Mouse (Mus musculus): Measurements from ENCODE around the gene Fap. TPM values are rescaled to one million over a fixed set of nuclear protein-coding genes. Genes with fewer than 3 reads are reported as not detected.

Fap gene
- polyA plus RNA-seq, 1 experiment from 2014 or later = 0.56 TPM

- Histone ChIP-seq H3K27me3 (ENCODE audit: control insufficient read depth, insufficient read depth, low read length) (no peaks in the 10 kb centered on the region), H3K9me3 (replicated peaks; ENCODE audit: control insufficient read depth, low read length) (no peaks in the 10 kb centered on the region), H3K4me3 (ENCODE audit: low read depth, low read length) (no peak overlapping the region)
Observed at GRCm38 (mm10) chr2:62556349-62556748, 17.5 kb downstream of the Fap start.

GRCm38 (mm10) chr2:62549659-62550058 lies 24.2 kb downstream of the Fap start:
- Histone ChIP-seq H3K4me1 (ENCODE audit: control insufficient read depth, insufficient read depth, low read length) (no peaks in the 10 kb centered on the region), H3K9me3 (replicated peaks; ENCODE audit: control insufficient read depth, low read length) (no peaks in the 10 kb centered on the region), H3K27ac (ENCODE audit: low read depth, low read length) (no peak overlapping the region), H3K4me3 (ENCODE audit: low read depth, low read length) (no peak overlapping the region), H3K9ac (ENCODE audit: low read depth, low read length) (no peak overlapping the region), H3K27me3 (ENCODE audit: control insufficient read depth, insufficient read depth, low read length) (no peaks in the 10 kb centered on the region), H3K4me2 (no peak overlapping the region), H3K36me3 (ENCODE audit: control insufficient read depth, insufficient read depth, low read length) (no peaks in the 10 kb centered on the region)
- 76% methylated on average over 3 of the region's 3 CpGs for WGBS (ENCODE audit: insufficient replicate concordance)
- ATAC-seq (replicated peaks; ENCODE audit: insufficient number of reproducible peaks, low FRiP score, low TSS enrichment) = no peak

More at GRCm38 (mm10) chr2:62556349-62556748, 17.5 kb downstream of the Fap start:
- WGBS (ENCODE audit: insufficient replicate concordance) = 91% methylated on average over 9 of the region's 9 CpGs
- Histone ChIP-seq H3K9ac (ENCODE audit: low read depth, low read length) (no peak overlapping the region), H3K27ac (ENCODE audit: low read depth, low read length) (no peak overlapping the region), H3K36me3 (ENCODE audit: control insufficient read depth, insufficient read depth, low read length) (no peaks in the 10 kb centered on the region), H3K4me1 (ENCODE audit: control insufficient read depth, insufficient read depth, low read length) (no peaks in the 10 kb centered on the region), H3K4me2 (no peak overlapping the region)
- ATAC-seq (replicated peaks; ENCODE audit: insufficient number of reproducible peaks, low FRiP score, low TSS enrichment) = no peak

DNA sequence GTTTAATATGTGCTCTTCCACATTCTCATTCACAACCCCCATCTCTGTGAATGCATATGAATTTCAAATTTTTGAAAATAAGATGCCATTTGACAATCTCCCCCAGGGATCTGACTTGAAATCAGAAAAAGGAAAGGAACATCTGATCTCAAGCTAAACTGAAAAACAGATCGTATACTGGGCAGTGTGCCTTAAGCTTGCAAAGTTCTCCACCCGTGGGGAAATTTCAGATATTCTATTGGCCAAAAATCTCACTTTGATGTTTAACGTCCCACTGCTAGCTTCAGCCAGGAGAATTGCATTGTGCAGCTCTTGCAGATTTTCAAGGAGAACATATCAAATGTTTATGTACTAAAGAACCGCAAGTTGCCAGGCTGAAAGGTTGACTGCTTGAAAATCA lies 24.7 kb downstream of the Fap start:
- H3K9me3 ChIP-seq (replicated peaks; ENCODE audit: control insufficient read depth, low read length) = no peaks in the 10 kb centered on the region
- no peaks in the 10 kb centered on the region for H3K36me3 ChIP-seq (ENCODE audit: control insufficient read depth, insufficient read depth, low read length)
- 79% methylated on average over 4 of the region's 4 CpGs for WGBS (ENCODE audit: insufficient replicate concordance)
- H3K9ac ChIP-seq (ENCODE audit: low read depth, low read length) = no peak overlapping the region
- H3K27ac ChIP-seq (ENCODE audit: low read depth, low read length) = no peak overlapping the region
- H3K4me1 ChIP-seq (ENCODE audit: control insufficient read depth, insufficient read depth, low read length) = no peaks in the 10 kb centered on the region
- H3K27me3 ChIP-seq (ENCODE audit: control insufficient read depth, insufficient read depth, low read length) = no peaks in the 10 kb centered on the region
- H3K4me2 ChIP-seq = no peak overlapping the region
- no peak for ATAC-seq (replicated peaks; ENCODE audit: insufficient number of reproducible peaks, low FRiP score, low TSS enrichment)
- no peak overlapping the region for H3K4me3 ChIP-seq (ENCODE audit: low read depth, low read length)

- Histone ChIP-seq H3K27me3 (ENCODE audit: control insufficient read depth, insufficient read depth, low read length) (no peaks in the 10 kb centered on the region), H3K4me3 (ENCODE audit: low read depth, low read length) (no peak overlapping the region), H3K27ac (ENCODE audit: low read depth, low read length) (no peak overlapping the region), H3K4me2 (no peak overlapping the region), H3K9me3 (replicated peaks; ENCODE audit: control insufficient read depth, low read length) (no peaks in the 10 kb centered on the region), H3K4me1 (ENCODE audit: control insufficient read depth, insufficient read depth, low read length) (no peaks in the 10 kb centered on the region), H3K9ac (ENCODE audit: low read depth, low read length) (no peak overlapping the region), H3K36me3 (ENCODE audit: control insufficient read depth, insufficient read depth, low read length) (no peaks in the 10 kb centered on the region)
- ATAC-seq (replicated peaks; ENCODE audit: insufficient number of reproducible peaks, low FRiP score, low TSS enrichment) = no peak
- 87% methylated on average over 5 of the region's 5 CpGs for WGBS (ENCODE audit: insufficient replicate concordance)
Observed at GRCm38 (mm10) chr2:62548104-62548503, 25.8 kb downstream of the Fap start.

- no peaks in the 10 kb centered on the region for H3K9me3 ChIP-seq (replicated peaks; ENCODE audit: control insufficient read depth, low read length)
- H3K4me3 ChIP-seq (ENCODE audit: low read depth, low read length) = no peak overlapping the region
- no peak overlapping the region for H3K27ac ChIP-seq (ENCODE audit: low read depth, low read length)
- no peak for ATAC-seq (replicated peaks; ENCODE audit: insufficient number of reproducible peaks, low FRiP score, low TSS enrichment)
- no peak overlapping the region for H3K4me2 ChIP-seq
- WGBS (ENCODE audit: insufficient replicate concordance) = 67% methylated on average over 8 of the region's 8 CpGs
- H3K9ac ChIP-seq (ENCODE audit: low read depth, low read length) = no peak overlapping the region
- H3K27me3 ChIP-seq (ENCODE audit: control insufficient read depth, insufficient read depth, low read length) = no peaks in the 10 kb centered on the region
- H3K36me3 ChIP-seq (ENCODE audit: control insufficient read depth, insufficient read depth, low read length) = no peaks in the 10 kb centered on the region
- no peaks in the 10 kb centered on the region for H3K4me1 ChIP-seq (ENCODE audit: control insufficient read depth, insufficient read depth, low read length)
Observed at GRCm38 (mm10) chr2:62535483-62535882, 38.4 kb downstream of the Fap start.

- Histone ChIP-seq H3K27ac (ENCODE audit: low read depth, low read length) (no peak overlapping the region), H3K36me3 (ENCODE audit: control insufficient read depth, insufficient read depth, low read length) (no peaks in the 10 kb centered on the region), H3K4me1 (ENCODE audit: control insufficient read depth, insufficient read depth, low read length) (no peaks in the 10 kb centered on the region), H3K9ac (ENCODE audit: low read depth, low read length) (no peak overlapping the region), H3K4me2 (no peak overlapping the region), H3K27me3 (ENCODE audit: control insufficient read depth, insufficient read depth, low read length) (no peaks in the 10 kb centered on the region), H3K4me3 (ENCODE audit: low read depth, low read length) (no peak overlapping the region), H3K9me3 (replicated peaks; ENCODE audit: control insufficient read depth, low read length) (no peaks in the 10 kb centered on the region)
- 65% methylated on average over 1 of the region's 1 CpGs for WGBS (ENCODE audit: insufficient replicate concordance)
- ATAC-seq (replicated peaks; ENCODE audit: insufficient number of reproducible peaks, low FRiP score, low TSS enrichment) = no peak
Observed at GRCm38 (mm10) chr2:62531065-62531464, 42.8 kb downstream of the Fap start.

DNA sequence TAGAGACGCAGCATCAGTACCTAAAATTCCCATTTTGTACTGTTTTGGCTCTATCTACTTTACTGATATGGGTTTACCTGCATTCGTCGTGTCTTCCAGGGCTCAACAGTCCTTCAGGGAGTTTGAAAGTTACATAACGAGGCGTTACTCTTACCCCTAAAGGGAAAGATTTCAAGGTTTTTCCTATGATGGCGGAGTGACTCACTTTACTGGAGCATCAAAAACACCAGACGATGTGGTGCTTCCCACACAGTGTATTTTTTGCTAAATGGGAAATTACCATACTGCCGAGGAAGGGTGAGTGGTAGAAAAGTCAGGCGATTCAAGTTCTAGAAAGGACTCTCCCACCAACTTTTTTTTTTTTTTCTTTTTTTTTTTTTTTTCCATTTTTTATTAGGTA lies 47.5 kb downstream of the Fap start:
- H3K9me3 ChIP-seq (replicated peaks; ENCODE audit: control insufficient read depth, low read length) = no peaks in the 10 kb centered on the region
- no peak overlapping the region for H3K9ac ChIP-seq (ENCODE audit: low read depth, low read length)
- H3K4me2 ChIP-seq = no peak overlapping the region
- H3K4me3 ChIP-seq (ENCODE audit: low read depth, low read length) = no peak overlapping the region
- no peaks in the 10 kb centered on the region for H3K36me3 ChIP-seq (ENCODE audit: control insufficient read depth, insufficient read depth, low read length)
- no peak for ATAC-seq (replicated peaks; ENCODE audit: insufficient number of reproducible peaks, low FRiP score, low TSS enrichment)
- H3K4me1 ChIP-seq (ENCODE audit: control insufficient read depth, insufficient read depth, low read length) = no peaks in the 10 kb centered on the region
- H3K27ac ChIP-seq (ENCODE audit: low read depth, low read length) = no peak overlapping the region
- H3K27me3 ChIP-seq (ENCODE audit: control insufficient read depth, insufficient read depth, low read length) = no peaks in the 10 kb centered on the region
- 90% methylated on average over 9 of the region's 9 CpGs for WGBS (ENCODE audit: insufficient replicate concordance)

GRCm38 (mm10) chr2:62517790-62518189 lies 56.1 kb downstream of the Fap start:
- Histone ChIP-seq H3K9ac (ENCODE audit: low read depth, low read length) (no peak overlapping the region), H3K36me3 (ENCODE audit: control insufficient read depth, insufficient read depth, low read length) (no peaks in the 10 kb centered on the region), H3K4me3 (ENCODE audit: low read depth, low read length) (no peak overlapping the region), H3K27me3 (ENCODE audit: control insufficient read depth, insufficient read depth, low read length) (no peaks in the 10 kb centered on the region), H3K27ac (ENCODE audit: low read depth, low read length) (no peak overlapping the region), H3K4me2 (no peak overlapping the region), H3K4me1 (ENCODE audit: control insufficient read depth, insufficient read depth, low read length) (no peaks in the 10 kb centered on the region), H3K9me3 (replicated peaks; ENCODE audit: control insufficient read depth, low read length) (no peaks in the 10 kb centered on the region)
- WGBS (ENCODE audit: insufficient replicate concordance) = 65% methylated on average over 2 of the region's 2 CpGs
- no peak for ATAC-seq (replicated peaks; ENCODE audit: insufficient number of reproducible peaks, low FRiP score, low TSS enrichment)

DNA sequence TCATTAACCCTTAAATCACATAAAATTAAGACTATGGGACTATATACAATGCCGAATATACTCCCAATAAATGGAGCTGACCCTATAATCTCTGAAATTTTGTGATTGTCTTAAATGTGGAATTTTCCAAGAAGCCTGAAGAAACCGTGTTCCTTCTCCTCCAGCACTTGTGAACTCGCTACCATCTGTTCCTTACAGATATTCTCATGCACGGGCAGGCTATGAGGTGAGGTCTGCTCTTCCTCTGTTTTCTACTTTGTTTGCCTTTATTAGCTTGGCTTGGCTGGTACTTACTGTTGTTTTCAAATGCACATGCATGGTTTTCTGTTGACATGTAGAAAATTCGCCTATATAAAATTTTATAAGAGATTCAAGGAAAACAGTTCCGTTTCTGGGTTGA lies 59.4 kb downstream of the Fap start:
- H3K9me3 ChIP-seq (replicated peaks; ENCODE audit: control insufficient read depth, low read length) = no peaks in the 10 kb centered on the region
- no peaks in the 10 kb centered on the region for H3K27me3 ChIP-seq (ENCODE audit: control insufficient read depth, insufficient read depth, low read length)
- no peak overlapping the region for H3K4me3 ChIP-seq (ENCODE audit: low read depth, low read length)
- no peak overlapping the region for H3K4me2 ChIP-seq
- H3K4me1 ChIP-seq (ENCODE audit: control insufficient read depth, insufficient read depth, low read length) = no peaks in the 10 kb centered on the region
- WGBS (ENCODE audit: insufficient replicate concordance) = 73% methylated on average over 6 of the region's 6 CpGs
- ATAC-seq (replicated peaks; ENCODE audit: insufficient number of reproducible peaks, low FRiP score, low TSS enrichment) = no peak
- H3K36me3 ChIP-seq (ENCODE audit: control insufficient read depth, insufficient read depth, low read length) = no peaks in the 10 kb centered on the region
- H3K9ac ChIP-seq (ENCODE audit: low read depth, low read length) = no peak overlapping the region
- H3K27ac ChIP-seq (ENCODE audit: low read depth, low read length) = no peak overlapping the region

Data from heart, embryonic 11.5 days (tissue).